Mouse (Mus musculus): Measurements from ENCODE around the gene Fastk. TPM values are rescaled to one million over a fixed set of nuclear protein-coding genes. Genes with fewer than 3 reads are reported as not detected.

The Fastk gene
- polyA plus RNA-seq, 1 experiment from 2014 or later, result 172 TPM

- Histone ChIP-seq H3K36me3 (peaks cover 4% of the 10 kb centered on the region), H3K4me3 (peak overlapping the region; percentile 97), H3K4me2 (peak overlapping the region; percentile 88), H3K27ac (ENCODE audit: poor library complexity, severe bottlenecking) (peak overlapping the region; percentile 96; the same call in 1 of the 2 replicates), H3K4me1 (replicated peaks) (peaks cover 47% of the 10 kb centered on the region), H3K9ac (peak overlapping the region; percentile 99), H3K27me3 (replicated peaks) (no peaks in the 10 kb centered on the region), H3K9me3 (replicated peaks) (no peaks in the 10 kb centered on the region)
- WGBS, result 1% methylated on average over 28 of the region's 29 CpGs
- ATAC-seq (ENCODE audit: insufficient number of reproducible peaks, low FRiP score), result 0 out of 2 replicates have a peak, but pooled peaks have one; percentile 7
Measured at GRCm38 (mm10) chr5:24452691-24453233, 7.7 kb upstream of the Fastk start.

GRCm38 (mm10) chr5:24452030-24452690 is 7.1 kb upstream of the Fastk start, which contains the start of gene Agap3:
Agap3 (plus strand) TSS chr5:24452177.
- Histone ChIP-seq H3K9me3 (replicated peaks) (no peaks in the 10 kb centered on the region), H3K9ac (peak within 1 kb of the TSS; percentile 99), H3K27ac (ENCODE audit: poor library complexity, severe bottlenecking) (peak within 1 kb of the TSS; percentile 96), H3K4me1 (replicated peaks) (peaks cover 47% of the 10 kb centered on the region), H3K4me2 (peak within 1 kb of the TSS; percentile 88), H3K36me3 (no peaks in the 10 kb centered on the region), H3K4me3 (peak within 1 kb of the TSS; percentile 97), H3K27me3 (replicated peaks) (no peaks in the 10 kb centered on the region)
- WGBS, result under 1% methylated on average over 80 of the region's 85 CpGs
- no peak for ATAC-seq (ENCODE audit: insufficient number of reproducible peaks, low FRiP score)

GRCm38 (mm10) chr5:24451264-24452029 is 6.4 kb upstream of the Fastk start:
- H3K36me3 ChIP-seq, result no peaks in the 10 kb centered on the region
- peak overlapping the region; percentile 97 for H3K4me3 ChIP-seq
- no peaks in the 10 kb centered on the region for H3K9me3 ChIP-seq (replicated peaks)
- H3K4me2 ChIP-seq, result peak overlapping the region; percentile 88
- peaks cover 46% of the 10 kb centered on the region for H3K4me1 ChIP-seq (replicated peaks)
- H3K27me3 ChIP-seq (replicated peaks), result no peaks in the 10 kb centered on the region
- WGBS, result 1% methylated on average over 51 of the region's 66 CpGs
- peak; percentile 85 for ATAC-seq (ENCODE audit: insufficient number of reproducible peaks, low FRiP score)
- H3K9ac ChIP-seq, result peak overlapping the region; percentile 99
- H3K27ac ChIP-seq (ENCODE audit: poor library complexity, severe bottlenecking), result peak overlapping the region; percentile 96

- 2% methylated on average over 34 of the region's 34 CpGs for WGBS
- Histone ChIP-seq H3K27ac (ENCODE audit: poor library complexity, severe bottlenecking) (peak within 1 kb of the TSS; percentile 45; the same call in 1 of the 2 replicates), H3K4me1 (replicated peaks) (peaks cover 27% of the 10 kb centered on the region), H3K4me2 (peak within 1 kb of the TSS; percentile 83), H3K9me3 (replicated peaks) (no peaks in the 10 kb centered on the region), H3K36me3 (peaks cover 16% of the 10 kb centered on the region), H3K4me3 (peak within 1 kb of the TSS; percentile 60), H3K9ac (peak within 1 kb of the TSS; percentile 64), H3K27me3 (replicated peaks) (no peaks in the 10 kb centered on the region)
- peak; percentile 68 for ATAC-seq (ENCODE audit: insufficient number of reproducible peaks, low FRiP score)
Measured at GRCm38 (mm10) chr5:24447624-24448298, 2.7 kb upstream of the Fastk start, which contains the start of gene Tmub1. Tmub1 (minus strand) TSS chr5:24447854.

GRCm38 (mm10) chr5:24446630-24447029 is 1.5 kb upstream of the Fastk start:
- 82% methylated on average over 7 of the region's 7 CpGs for WGBS
- no peaks in the 10 kb centered on the region for H3K27me3 ChIP-seq (replicated peaks)
- no peak overlapping the region for H3K4me3 ChIP-seq
- H3K36me3 ChIP-seq, result peaks cover 27% of the 10 kb centered on the region
- no peaks in the 10 kb centered on the region for H3K9me3 ChIP-seq (replicated peaks)
- H3K4me2 ChIP-seq, result peak overlapping the region; percentile 83; the same call in 1 of the 2 replicates
- H3K27ac ChIP-seq (ENCODE audit: poor library complexity, severe bottlenecking), result no peak overlapping the region
- ATAC-seq (ENCODE audit: insufficient number of reproducible peaks, low FRiP score), result no peak
- no peak overlapping the region for H3K9ac ChIP-seq
- peaks cover 27% of the 10 kb centered on the region for H3K4me1 ChIP-seq (replicated peaks)

GRCm38 (mm10) chr5:24445428-24446080 is 467 bp upstream of the Fastk start:
- ATAC-seq (ENCODE audit: insufficient number of reproducible peaks, low FRiP score), result no peak
- peak overlapping the region; percentile 99 for H3K9ac ChIP-seq
- peak overlapping the region; percentile 96 for H3K27ac ChIP-seq (ENCODE audit: poor library complexity, severe bottlenecking)
- H3K4me2 ChIP-seq, result peak overlapping the region; percentile 92
- H3K36me3 ChIP-seq, result peaks cover 38% of the 10 kb centered on the region
- no peaks in the 10 kb centered on the region for H3K9me3 ChIP-seq (replicated peaks)
- H3K4me3 ChIP-seq, result peak overlapping the region; percentile 92
- peaks cover 22% of the 10 kb centered on the region for H3K4me1 ChIP-seq (replicated peaks)
- WGBS, result 53% methylated on average over 20 of the region's 20 CpGs
- no peaks in the 10 kb centered on the region for H3K27me3 ChIP-seq (replicated peaks)

GRCm38 (mm10) chr5:24443927-24444326 is 1.2 kb downstream of the Fastk start:
- Histone ChIP-seq H3K9ac (peak overlapping the region; percentile 99), H3K27ac (ENCODE audit: poor library complexity, severe bottlenecking) (no peak overlapping the region; the same call in 1 of the 2 replicates), H3K4me1 (replicated peaks) (peaks cover 22% of the 10 kb centered on the region), H3K36me3 (peaks cover 54% of the 10 kb centered on the region), H3K27me3 (replicated peaks) (no peaks in the 10 kb centered on the region), H3K9me3 (replicated peaks) (no peaks in the 10 kb centered on the region), H3K4me2 (peak overlapping the region; percentile 92), H3K4me3 (peak overlapping the region; percentile 92)
- no peak for ATAC-seq (ENCODE audit: insufficient number of reproducible peaks, low FRiP score)
- 82% methylated on average over 12 of the region's 12 CpGs for WGBS

GRCm38 (mm10) chr5:24443204-24443603 is 1.9 kb downstream of the Fastk start:
- no peaks in the 10 kb centered on the region for H3K27me3 ChIP-seq (replicated peaks)
- peaks cover 22% of the 10 kb centered on the region for H3K4me1 ChIP-seq (replicated peaks)
- H3K36me3 ChIP-seq, result peaks cover 60% of the 10 kb centered on the region
- no peak for ATAC-seq (ENCODE audit: insufficient number of reproducible peaks, low FRiP score)
- WGBS, result 91% methylated on average over 7 of the region's 7 CpGs
- no peak overlapping the region for H3K27ac ChIP-seq (ENCODE audit: poor library complexity, severe bottlenecking)
- H3K9me3 ChIP-seq (replicated peaks), result no peaks in the 10 kb centered on the region
- no peak overlapping the region for H3K4me3 ChIP-seq
- no peak overlapping the region; the same call in 1 of the 2 replicates for H3K4me2 ChIP-seq
- no peak overlapping the region for H3K9ac ChIP-seq

- ATAC-seq (ENCODE audit: insufficient number of reproducible peaks, low FRiP score), result no peak
Measured at GRCm38 (mm10) chr5:24442029-24442428, 3.1 kb downstream of the Fastk start.

GRCm38 (mm10) chr5:24441187-24441586 is 3.9 kb downstream of the Fastk start:
- H3K4me2 ChIP-seq, result no peak overlapping the region
- H3K27ac ChIP-seq (ENCODE audit: poor library complexity, severe bottlenecking), result no peak overlapping the region
- WGBS, result 92% methylated on average over 8 of the region's 8 CpGs
- no peak for ATAC-seq (ENCODE audit: insufficient number of reproducible peaks, low FRiP score)
- H3K4me1 ChIP-seq (replicated peaks), result peaks cover 17% of the 10 kb centered on the region
- no peaks in the 10 kb centered on the region for H3K27me3 ChIP-seq (replicated peaks)
- no peak overlapping the region for H3K4me3 ChIP-seq
- H3K9ac ChIP-seq, result no peak overlapping the region
- H3K9me3 ChIP-seq (replicated peaks), result no peaks in the 10 kb centered on the region
- H3K36me3 ChIP-seq, result peaks cover 77% of the 10 kb centered on the region

More at GRCm38 (mm10) chr5:24442029-24442428, 3.1 kb downstream of the Fastk start:
- Histone ChIP-seq H3K36me3 (peaks cover 68% of the 10 kb centered on the region), H3K27ac (ENCODE audit: poor library complexity, severe bottlenecking) (no peak overlapping the region), H3K4me1 (replicated peaks) (peaks cover 17% of the 10 kb centered on the region), H3K4me2 (no peak overlapping the region), H3K9me3 (replicated peaks) (no peaks in the 10 kb centered on the region), H3K27me3 (replicated peaks) (no peaks in the 10 kb centered on the region), H3K9ac (no peak overlapping the region), H3K4me3 (no peak overlapping the region)
- WGBS, result 84% methylated on average over 9 of the region's 9 CpGs

Data from heart, embryonic 12.5 days (tissue).